Mouse (Mus musculus): Measurements from ENCODE around the gene Vti1a. TPM values are rescaled to one million over a fixed set of nuclear protein-coding genes. Genes with fewer than 3 reads are reported as not detected.

Vti1a gene
- polyA plus RNA-seq, 1 experiment from 2014 or later: 32.1 TPM

DNA sequence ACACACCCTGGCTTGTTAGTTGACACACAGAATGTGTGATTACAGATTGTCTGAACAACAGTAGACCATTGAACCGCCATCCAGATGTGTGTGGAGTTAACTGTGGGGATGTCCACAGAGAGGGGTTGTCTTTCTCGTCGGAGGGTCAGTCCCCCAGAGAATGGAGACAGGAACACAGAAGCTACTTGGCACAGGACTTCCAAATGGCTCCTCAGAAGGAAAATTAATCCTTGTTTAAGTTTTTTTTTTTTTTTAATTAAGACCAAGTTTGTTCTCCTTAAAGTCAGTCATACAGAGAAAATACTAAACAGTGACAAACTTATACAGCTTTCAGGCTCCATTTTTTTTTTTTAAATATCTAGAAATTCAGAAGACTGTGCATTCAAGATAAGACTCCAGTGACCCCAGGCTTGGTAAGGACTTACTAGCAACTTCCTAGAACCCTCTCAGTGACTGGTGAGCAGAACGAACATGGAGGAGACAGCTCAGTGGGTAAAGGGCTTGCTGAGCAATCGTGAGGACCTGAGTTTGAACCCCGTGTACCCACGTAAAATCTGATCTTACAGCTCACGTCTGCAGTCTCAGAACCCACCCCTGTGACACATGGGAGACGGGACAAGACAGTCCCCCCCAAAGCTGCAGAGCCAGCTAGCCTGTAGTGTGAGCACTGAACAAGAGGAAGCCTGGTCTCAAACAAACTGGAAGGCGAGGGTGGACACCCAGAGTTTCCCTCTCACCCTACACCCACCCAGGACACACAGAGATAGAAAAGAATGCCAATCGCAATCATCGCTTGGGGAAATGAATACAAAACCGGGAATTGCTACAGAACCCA is 248.2 kb downstream of the Vti1a start:
- Histone ChIP-seq H3K4me1 (replicated peaks) (peaks cover 26% of the 10 kb centered on the region), H3K4me3 (no peak overlapping the region), H3K27ac (no peak overlapping the region), H3K36me3 (no peaks in the 10 kb centered on the region), H3K27me3 (ENCODE audit: insufficient read depth, poor library complexity, severe bottlenecking) (peaks cover 47% of the 10 kb centered on the region), H3K9me3 (no peaks in the 10 kb centered on the region)
- 79% methylated on average over 13 of the region's 13 CpGs for WGBS
- DNase-seq (ENCODE audit: low spot score): no peak

DNA sequence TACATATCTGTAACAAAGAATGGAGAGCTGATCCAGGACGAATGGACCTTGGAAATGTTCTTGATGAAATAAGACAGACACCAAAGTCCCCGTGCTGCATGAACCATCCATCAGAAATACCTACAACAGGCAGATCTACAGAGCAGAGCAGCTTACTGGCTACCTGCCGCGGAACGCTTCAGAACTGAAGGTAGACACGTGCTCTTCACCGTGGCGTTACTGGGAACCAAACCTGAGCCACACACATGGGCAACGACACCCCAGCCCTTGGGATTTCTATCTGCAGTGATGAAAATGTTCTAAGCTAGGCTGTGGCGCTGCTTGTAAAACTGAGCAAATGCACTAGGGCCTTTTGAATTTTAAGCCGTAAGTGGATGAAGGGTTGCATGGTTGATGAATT is 249.0 kb downstream of the Vti1a start:
- DNase-seq (ENCODE audit: low spot score): no peak
- WGBS: 94% methylated on average over 11 of the region's 11 CpGs
- peaks cover 26% of the 10 kb centered on the region for H3K4me1 ChIP-seq (replicated peaks)
- no peaks in the 10 kb centered on the region for H3K36me3 ChIP-seq
- H3K9me3 ChIP-seq: no peaks in the 10 kb centered on the region
- H3K27ac ChIP-seq: no peak overlapping the region
- H3K4me3 ChIP-seq: no peak overlapping the region
- peaks cover 39% of the 10 kb centered on the region for H3K27me3 ChIP-seq (ENCODE audit: insufficient read depth, poor library complexity, severe bottlenecking)

DNA sequence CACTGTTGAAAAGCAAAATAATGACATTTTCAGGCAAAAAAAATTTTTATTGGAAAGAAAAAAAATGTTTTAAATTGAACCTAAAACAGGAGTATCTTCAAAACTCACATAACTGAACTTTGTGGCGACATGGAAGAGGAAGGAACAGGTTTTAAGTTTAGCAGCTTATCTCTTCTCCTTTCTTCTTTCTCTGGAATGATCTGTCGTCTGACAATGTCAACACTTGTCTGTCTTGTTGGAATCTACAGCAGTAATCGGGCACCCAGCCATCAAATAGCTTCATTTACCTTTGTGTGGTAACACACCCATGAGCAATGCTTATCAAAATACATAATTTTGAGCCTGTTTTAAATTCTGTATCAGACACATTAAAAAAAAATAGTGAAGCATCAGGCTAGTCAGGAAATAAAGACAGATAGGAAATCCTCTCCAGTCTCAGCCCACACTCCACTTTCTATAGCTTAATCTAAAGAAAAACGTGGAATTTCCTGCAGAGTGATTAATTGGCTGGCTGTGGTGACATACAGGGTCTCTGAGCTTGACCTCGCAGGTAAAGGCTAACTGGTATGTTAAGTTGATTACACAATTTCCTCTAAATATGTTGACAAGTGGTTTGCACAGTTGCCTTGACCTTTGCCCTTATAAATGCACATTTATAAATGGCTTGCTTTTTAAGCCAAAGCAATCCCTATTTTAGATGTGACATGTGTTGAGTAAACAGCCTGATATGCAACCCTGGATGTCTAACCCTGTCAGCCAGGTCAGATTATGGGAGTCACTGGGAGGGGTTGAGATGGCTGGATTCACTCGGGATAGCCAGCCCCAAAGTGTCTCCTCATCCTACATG is 249.7 kb downstream of the Vti1a start:
- no peak for DNase-seq (ENCODE audit: low spot score)
- Histone ChIP-seq H3K36me3 (no peaks in the 10 kb centered on the region), H3K9me3 (no peaks in the 10 kb centered on the region), H3K4me1 (replicated peaks) (peaks cover 26% of the 10 kb centered on the region), H3K27me3 (ENCODE audit: insufficient read depth, poor library complexity, severe bottlenecking) (peaks cover 34% of the 10 kb centered on the region), H3K27ac (no peak overlapping the region), H3K4me3 (no peak overlapping the region)
- 76% methylated on average over 6 of the region's 6 CpGs for WGBS

DNA sequence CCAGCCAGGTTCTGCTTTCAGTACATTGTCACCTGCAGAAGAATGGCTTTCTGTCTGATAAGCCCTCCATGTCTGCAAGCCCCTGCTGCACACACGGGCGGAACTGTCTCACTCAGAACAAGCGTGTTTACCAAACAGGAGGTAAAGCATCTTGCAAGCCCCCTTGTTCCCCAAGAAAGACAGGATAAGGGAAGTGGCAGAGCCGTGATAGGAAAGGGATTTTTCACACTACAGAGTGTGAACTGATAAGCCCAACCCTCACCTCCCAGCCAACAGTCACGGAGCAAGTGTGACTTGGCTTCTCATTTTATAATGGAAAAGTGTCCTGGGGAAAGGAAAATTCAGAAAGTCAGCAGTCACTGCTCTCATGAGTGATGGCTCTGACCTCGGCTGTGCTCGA is 253.0 kb downstream of the Vti1a start:
- H3K27me3 ChIP-seq (ENCODE audit: insufficient read depth, poor library complexity, severe bottlenecking): peaks cover 8% of the 10 kb centered on the region; the same call in 1 of the 2 replicates
- H3K4me3 ChIP-seq: no peak overlapping the region
- H3K36me3 ChIP-seq: no peaks in the 10 kb centered on the region
- H3K27ac ChIP-seq: no peak overlapping the region
- WGBS: 82% methylated on average over 7 of the region's 7 CpGs
- H3K9me3 ChIP-seq: no peaks in the 10 kb centered on the region
- DNase-seq (ENCODE audit: low spot score): no peak
- H3K4me1 ChIP-seq (replicated peaks): peaks cover 3% of the 10 kb centered on the region

DNA sequence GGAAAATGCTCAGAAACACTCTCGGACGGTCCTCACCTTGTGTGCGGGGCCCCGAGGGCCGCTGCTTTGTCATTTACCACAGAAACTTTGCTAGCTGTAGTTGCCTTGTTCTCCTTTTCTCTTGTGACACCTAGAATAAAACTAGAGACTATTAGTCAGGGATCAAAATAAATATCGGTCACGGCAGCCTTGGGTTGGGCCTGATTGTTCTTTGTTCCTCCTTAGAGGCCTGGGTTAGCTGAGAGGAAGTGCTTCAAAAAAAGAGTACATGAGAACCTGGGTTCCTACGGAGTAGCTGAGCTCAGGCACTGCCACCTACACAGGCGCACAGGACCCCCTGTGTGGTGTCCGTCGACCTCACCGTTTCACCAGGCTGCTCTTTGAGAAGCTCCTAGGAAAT is 253.8 kb downstream of the Vti1a start:
- no peaks in the 10 kb centered on the region for H3K9me3 ChIP-seq
- 88% methylated on average over 12 of the region's 12 CpGs for WGBS
- H3K27me3 ChIP-seq (ENCODE audit: insufficient read depth, poor library complexity, severe bottlenecking): peaks cover 8% of the 10 kb centered on the region; the same call in 1 of the 2 replicates
- DNase-seq (ENCODE audit: low spot score): no peak
- no peak overlapping the region for H3K27ac ChIP-seq
- no peak overlapping the region for H3K4me3 ChIP-seq
- no peaks in the 10 kb centered on the region for H3K36me3 ChIP-seq
- 0 out of 2 replicates have a peak, but pooled peaks cover 3% of the 10 kb centered on the region for H3K4me1 ChIP-seq (replicated peaks)

DNA sequence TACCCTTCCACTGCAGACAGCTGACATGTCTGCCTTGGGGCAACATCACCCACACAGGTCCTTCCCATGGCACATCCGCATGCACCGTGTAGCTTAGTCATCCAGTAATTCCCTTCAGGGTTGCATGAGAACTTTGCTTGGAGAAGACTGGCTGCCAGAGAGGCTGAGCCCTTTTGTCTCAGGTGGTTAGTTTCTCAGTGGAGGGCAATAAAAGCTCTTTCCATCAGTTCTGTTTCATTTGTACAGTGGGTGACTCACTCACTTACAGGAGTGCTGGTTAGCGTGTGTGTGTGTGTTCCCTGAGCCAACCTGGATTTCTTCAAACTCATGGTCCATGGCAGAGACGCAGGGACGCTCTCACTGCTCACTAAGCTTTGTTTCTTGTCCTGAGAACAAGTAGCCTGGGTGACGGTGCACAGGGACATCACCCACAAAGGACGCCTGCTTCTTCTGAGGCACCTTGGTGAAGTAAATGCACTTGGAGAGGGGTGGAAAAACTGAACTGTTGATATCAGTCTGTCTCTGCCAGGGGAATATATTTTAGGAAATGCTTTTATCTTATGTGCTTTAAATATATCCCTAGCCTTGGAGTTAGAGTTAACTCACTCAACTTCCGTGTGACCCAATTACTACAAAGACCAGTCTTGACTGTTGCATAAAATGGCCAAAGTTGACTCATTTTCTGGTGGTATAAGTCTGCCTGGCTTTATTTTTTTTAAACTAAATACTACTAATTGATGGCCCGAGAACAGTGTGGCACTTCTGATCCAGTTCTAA is 254.6 kb downstream of the Vti1a start:
- Histone ChIP-seq H3K27ac (no peak overlapping the region), H3K36me3 (no peaks in the 10 kb centered on the region), H3K9me3 (no peaks in the 10 kb centered on the region), H3K4me1 (replicated peaks) (0 out of 2 replicates have a peak, but pooled peaks cover 3% of the 10 kb centered on the region), H3K4me3 (no peak overlapping the region), H3K27me3 (ENCODE audit: insufficient read depth, poor library complexity, severe bottlenecking) (peaks cover 8% of the 10 kb centered on the region; the same call in 1 of the 2 replicates)
- WGBS: 96% methylated on average over 9 of the region's 9 CpGs
- no peak for DNase-seq (ENCODE audit: low spot score)

DNA sequence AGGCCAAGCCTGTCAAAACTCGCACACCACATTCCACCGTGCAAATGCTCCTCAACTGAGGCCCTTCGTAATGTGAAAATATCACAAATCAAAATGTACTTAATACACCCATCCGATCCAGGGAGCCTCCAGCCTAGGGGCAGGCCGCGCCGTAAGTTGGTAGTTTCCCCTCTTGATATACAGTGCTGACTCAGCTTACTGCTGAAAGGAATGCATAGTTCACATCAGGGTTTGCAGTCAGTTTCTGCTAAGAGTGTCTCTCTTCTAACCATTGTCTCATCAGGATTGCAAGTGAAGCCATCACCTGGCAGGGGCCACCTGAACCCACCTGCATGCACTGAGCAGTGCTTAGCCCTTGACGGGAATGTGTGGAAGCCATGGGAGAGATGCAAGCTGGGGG is 255.4 kb downstream of the Vti1a start:
- Histone ChIP-seq H3K9me3 (no peaks in the 10 kb centered on the region), H3K4me3 (no peak overlapping the region), H3K4me1 (replicated peaks) (0 out of 2 replicates have a peak, but pooled peaks cover 3% of the 10 kb centered on the region), H3K27ac (no peak overlapping the region), H3K36me3 (no peaks in the 10 kb centered on the region), H3K27me3 (ENCODE audit: insufficient read depth, poor library complexity, severe bottlenecking) (peaks cover 8% of the 10 kb centered on the region; the same call in 1 of the 2 replicates)
- 96% methylated on average over 8 of the region's 8 CpGs for WGBS
- no peak for DNase-seq (ENCODE audit: low spot score)

DNA sequence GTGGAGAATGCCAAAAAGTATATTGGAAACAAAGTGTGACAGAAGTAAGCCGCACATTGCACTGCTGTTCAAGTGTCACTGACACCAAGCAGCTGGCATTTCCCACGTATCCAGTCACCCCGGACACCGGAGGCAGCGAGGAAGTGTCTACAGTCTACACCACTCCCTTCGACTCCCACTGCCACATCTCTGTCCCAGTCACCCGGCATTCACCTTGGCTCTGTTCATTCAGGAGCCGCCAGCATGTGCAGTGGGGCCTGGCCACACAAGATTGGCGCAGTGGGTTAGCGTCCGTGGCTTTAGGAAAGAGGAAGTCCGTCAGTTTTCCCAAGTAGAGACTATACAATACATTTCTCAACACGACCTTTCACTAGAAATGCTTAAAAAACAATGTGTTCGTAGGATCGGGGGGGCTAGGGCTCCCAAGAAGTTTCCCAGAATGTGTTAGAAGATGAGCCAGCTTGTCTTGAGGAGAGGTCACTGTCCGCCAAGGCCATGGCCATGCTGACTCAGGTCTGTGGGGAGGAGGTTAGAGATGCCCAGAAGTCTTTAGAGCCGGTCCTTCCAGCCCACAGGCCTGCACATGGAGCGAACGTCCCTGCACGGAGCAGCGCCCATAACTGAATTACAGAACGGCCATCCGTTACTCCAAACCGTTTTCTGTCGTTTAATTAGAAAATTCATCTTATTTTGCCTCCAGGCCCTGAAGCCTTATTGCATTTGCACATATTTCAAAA is 261.4 kb downstream of the Vti1a start:
- peaks cover 24% of the 10 kb centered on the region for H3K4me1 ChIP-seq (replicated peaks)
- no peaks in the 10 kb centered on the region for H3K9me3 ChIP-seq
- H3K27me3 ChIP-seq (ENCODE audit: insufficient read depth, poor library complexity, severe bottlenecking): peaks cover 15% of the 10 kb centered on the region
- H3K27ac ChIP-seq: peak overlapping the region; percentile 56; the same call in 1 of the 2 replicates
- H3K36me3 ChIP-seq: no peaks in the 10 kb centered on the region
- WGBS: 84% methylated on average over 25 of the region's 25 CpGs
- no peak for DNase-seq (ENCODE audit: low spot score)
- H3K4me3 ChIP-seq: no peak overlapping the region

DNA sequence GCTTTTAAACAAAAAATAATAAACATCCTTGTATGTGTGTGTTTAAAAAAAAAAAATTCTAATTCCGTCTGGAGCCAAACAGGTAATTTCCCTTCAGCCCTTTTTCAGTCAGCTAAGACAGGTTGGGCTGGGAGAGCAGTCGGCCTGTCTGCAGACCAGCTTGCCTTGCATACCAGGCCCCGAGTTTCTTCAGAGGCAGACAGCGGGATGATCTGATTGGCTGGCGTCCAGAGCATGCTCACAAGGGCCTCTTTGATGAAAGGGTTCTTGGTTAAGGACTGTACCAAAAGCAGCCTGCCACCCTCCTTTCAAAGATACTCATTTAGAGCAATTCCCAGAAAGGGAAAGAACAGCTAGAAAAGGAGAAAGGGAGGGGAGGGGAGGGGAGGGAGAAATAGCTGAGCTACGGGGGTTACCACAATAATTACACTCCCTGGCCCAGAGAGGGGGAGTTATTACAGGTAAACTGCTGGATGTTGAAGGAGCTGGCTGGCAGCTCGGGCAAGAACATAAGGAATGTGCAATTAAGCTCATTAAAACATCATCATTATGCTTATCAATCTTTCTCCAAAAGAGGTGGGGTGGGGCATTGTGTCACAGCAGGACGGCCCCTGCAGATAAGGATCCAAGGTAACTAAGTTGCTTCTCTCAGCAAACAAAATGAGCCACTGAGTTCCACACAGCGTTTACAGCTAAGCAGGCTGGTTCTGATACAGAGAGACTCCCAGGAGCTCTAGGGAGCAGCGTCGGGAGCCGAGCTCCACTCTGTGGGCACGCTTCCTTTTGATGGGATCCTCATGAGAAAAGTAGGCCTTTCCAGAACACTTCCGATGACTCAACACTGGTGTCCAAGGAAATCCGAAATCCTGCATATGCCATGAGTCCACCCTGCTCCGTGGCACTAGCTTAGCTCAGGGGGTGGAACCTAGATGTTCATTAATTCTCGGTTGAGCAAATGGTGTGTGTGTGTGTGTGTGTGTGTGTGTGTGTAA is 262.3 kb downstream of the Vti1a start:
- DNase-seq (ENCODE audit: low spot score): peak; percentile 68
- Histone ChIP-seq H3K4me3 (no peak overlapping the region), H3K27me3 (ENCODE audit: insufficient read depth, poor library complexity, severe bottlenecking) (peaks cover 15% of the 10 kb centered on the region), H3K9me3 (no peaks in the 10 kb centered on the region), H3K4me1 (replicated peaks) (peaks cover 30% of the 10 kb centered on the region), H3K27ac (0 out of 2 replicates have a peak overlapping the region, but pooled peaks have one; percentile 50), H3K36me3 (no peaks in the 10 kb centered on the region)
- WGBS: 58% methylated on average over 17 of the region's 17 CpGs

DNA sequence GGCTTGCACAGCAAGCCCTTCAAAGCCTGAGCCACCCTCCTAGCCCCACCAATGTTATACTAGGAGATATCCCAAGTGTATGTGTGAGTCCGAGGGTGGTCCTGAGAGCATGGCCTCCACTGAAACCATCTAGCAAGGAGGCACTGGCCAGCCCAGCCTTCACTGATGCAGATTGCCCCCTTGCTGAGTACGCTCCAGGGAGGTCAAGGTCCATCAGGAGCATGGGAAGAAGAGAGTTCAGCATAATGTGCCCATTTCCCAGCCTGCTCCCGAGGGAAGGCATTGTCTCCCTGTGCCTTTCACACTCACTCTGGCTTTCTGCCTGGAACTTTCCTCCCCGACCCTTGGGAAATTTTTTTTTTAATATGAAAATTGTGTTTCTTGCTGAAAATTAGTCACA is 263.2 kb downstream of the Vti1a start:
- Histone ChIP-seq H3K4me3 (no peak overlapping the region), H3K9me3 (no peaks in the 10 kb centered on the region), H3K27ac (no peak overlapping the region), H3K27me3 (ENCODE audit: insufficient read depth, poor library complexity, severe bottlenecking) (peaks cover 19% of the 10 kb centered on the region), H3K4me1 (replicated peaks) (peaks cover 30% of the 10 kb centered on the region), H3K36me3 (no peaks in the 10 kb centered on the region)
- no peak for DNase-seq (ENCODE audit: low spot score)
- 83% methylated on average over 4 of the region's 4 CpGs for WGBS

DNA sequence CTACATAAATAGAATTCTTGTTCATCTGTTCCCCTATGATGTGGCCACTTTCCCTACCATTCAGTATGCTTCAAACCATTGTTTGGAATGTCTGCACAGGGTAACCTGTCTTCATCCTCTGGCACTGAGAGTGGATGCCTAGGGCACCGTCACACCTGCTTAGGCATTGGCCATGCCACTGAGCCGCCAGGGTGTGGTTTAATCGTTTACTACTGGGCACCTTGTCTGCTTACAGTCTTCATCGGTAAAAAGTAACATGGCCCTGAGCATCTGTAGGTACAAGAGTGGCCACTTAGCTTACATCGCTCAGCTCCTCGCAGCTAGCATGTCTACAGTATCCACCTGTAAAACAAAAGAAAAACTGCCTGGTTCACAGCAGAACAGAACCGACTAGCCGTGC is 264.1 kb downstream of the Vti1a start:
- 93% methylated on average over 8 of the region's 8 CpGs for WGBS
- Histone ChIP-seq H3K27ac (no peak overlapping the region), H3K4me3 (no peak overlapping the region), H3K36me3 (no peaks in the 10 kb centered on the region), H3K9me3 (no peaks in the 10 kb centered on the region), H3K27me3 (ENCODE audit: insufficient read depth, poor library complexity, severe bottlenecking) (peaks cover 25% of the 10 kb centered on the region), H3K4me1 (replicated peaks) (peaks cover 30% of the 10 kb centered on the region)
- no peak for DNase-seq (ENCODE audit: low spot score)

All from hindbrain, embryonic 10.5 days (tissue).